Mouse (Mus musculus) gonadal fat pad, adult 2 months (tissue): Measurements from ENCODE around the gene Slc1a1. TPM values are rescaled to one million over a fixed set of nuclear protein-coding genes. Genes with fewer than 3 reads are reported as not detected.

Experiments used
- DNase-seq: peaks from one replicate; pipeline ENCODE4 v3.0.0-alpha.2; 2012; ENCODE audit warnings: low read depth
- polyA plus RNA-seq: library from polyadenylated mRNA; depleted of rRNA; stranded (reverse); fragments of >200 nt; gene quantifications from 2 replicates; pipeline ENCODE4 v1.2.3, GENCODE M21; 2012

The Slc1a1 gene
- polyA plus RNA-seq, 1 experiment: 123 TPM

- no peak for DNase-seq
Observed at GRCm38 (mm10) chr19:28852001-28852400, 17.2 kb downstream of the Slc1a1 start.

DNA sequence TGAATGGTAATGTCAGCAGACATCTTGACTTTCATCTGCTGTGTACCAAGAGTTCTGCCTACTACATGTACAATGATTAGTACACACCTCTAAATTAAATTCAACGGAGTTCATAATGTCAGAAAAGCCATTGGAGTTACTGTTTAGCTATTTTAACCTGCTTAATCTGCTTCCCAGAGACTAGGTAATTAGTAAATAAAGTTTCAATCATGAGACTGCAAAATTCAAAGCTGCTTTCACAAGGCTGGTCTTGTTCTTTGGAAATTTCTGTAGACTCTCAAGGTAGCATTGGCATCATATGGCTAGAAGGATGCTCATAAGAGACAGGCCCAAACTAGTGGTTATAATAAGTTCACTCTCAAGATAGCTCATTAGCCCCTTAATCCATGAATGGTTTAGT is 20.0 kb downstream of the Slc1a1 start:
- no peak for DNase-seq

DNA sequence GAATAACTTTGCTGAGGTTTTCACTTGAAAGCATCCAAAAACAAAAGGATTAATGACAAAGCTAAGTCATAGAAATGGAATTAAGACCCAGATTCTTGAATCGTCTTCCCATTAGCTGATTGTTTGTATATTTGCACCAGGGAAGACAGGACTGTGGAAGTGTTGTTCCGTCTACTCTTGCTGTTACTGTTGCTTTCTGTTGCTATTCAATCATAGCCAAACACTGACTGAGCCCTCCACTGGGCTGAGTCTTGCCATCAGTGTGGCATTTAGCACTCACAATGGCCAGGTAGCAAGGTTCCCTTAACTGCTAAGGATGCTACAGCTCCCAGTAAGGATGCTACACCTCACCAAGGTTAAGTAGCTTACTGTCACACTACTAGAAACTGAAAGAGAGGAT is 25.4 kb downstream of the Slc1a1 start:
- DNase-seq: no peak

GRCm38 (mm10) chr19:28863626-28864025 is 28.8 kb downstream of the Slc1a1 start:
- DNase-seq: no peak

- DNase-seq: no peak
Observed at GRCm38 (mm10) chr19:28864981-28865380, 30.1 kb downstream of the Slc1a1 start.

GRCm38 (mm10) chr19:28865501-28865900 is 30.7 kb downstream of the Slc1a1 start:
- no peak for DNase-seq

- no peak for DNase-seq
Observed at GRCm38 (mm10) chr19:28869251-28869855, 34.5 kb downstream of the Slc1a1 start.

GRCm38 (mm10) chr19:28870351-28870750 is 35.5 kb downstream of the Slc1a1 start:
- DNase-seq: no peak

GRCm38 (mm10) chr19:28879476-28879875 is 44.6 kb downstream of the Slc1a1 start:
- DNase-seq: peak; percentile 38

GRCm38 (mm10) chr19:28883126-28883525 is 48.3 kb downstream of the Slc1a1 start:
- DNase-seq: no peak

DNA sequence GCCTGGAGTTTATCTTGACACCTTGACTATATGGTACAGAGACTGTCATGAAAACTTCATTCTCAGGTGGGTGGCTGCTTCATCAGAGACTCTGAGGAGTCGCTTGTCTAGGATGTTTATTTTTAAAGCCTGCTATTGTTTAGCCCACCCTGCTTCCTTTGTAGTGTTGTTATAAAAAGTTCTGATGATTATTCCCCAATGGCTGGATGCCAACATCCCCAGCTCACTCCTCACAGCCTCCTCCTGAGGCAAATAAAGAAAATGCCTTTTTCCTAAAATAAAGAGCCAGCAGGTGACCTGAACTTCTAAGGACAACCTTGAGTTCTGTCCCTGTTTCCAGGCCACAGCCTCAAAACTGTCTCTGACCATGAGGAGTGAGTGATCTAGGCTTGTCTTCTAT is 53.6 kb downstream of the Slc1a1 start:
- no peak for DNase-seq

GRCm38 (mm10) chr19:28889251-28889650 is 54.4 kb downstream of the Slc1a1 start:
- no peak for DNase-seq

GRCm38 (mm10) chr19:28891238-28891637 is 56.4 kb downstream of the Slc1a1 start:
- no peak for DNase-seq

- DNase-seq: no peak
Observed at GRCm38 (mm10) chr19:28891864-28892263, 57.0 kb downstream of the Slc1a1 start.

DNA sequence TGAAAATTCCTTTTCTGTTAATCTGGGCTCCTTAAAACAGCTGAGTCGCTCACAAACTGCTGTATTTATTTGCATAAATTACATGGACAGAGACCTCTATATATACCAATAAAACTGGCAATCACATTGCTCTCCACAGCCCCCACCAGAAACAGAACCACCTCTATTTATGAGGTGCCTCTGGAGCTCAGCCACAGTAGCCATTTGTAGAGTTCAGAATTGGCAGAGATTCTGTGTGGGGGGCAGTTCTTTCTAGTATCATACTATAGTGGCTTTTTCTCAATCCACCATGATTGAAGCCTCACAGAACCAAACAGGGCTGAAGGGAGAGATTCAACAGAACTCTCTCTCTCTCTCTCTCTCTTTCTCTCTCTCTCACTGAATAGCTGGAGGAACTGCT is 61.8 kb downstream of the Slc1a1 start:
- DNase-seq: no peak

DNA sequence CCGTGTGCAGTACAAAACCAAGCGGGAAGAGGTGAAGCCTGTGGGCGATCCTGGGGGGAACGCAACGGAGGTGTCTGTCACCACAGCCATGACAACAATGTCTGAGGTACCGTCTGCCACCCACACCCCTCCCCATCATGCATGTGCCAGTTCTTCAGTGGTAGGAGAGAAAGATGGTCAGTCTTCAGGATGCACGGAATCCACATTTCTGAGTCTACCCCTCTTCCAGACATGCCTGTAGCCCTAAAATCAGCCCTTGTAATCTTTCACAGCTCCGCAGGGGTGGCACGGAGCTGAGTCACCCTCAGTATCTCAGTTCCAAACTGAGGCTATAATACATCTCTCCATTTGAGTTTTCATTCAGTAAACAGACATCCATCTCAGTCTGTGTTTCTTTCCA is 62.6 kb downstream of the Slc1a1 start:
- no peak for DNase-seq

DNA sequence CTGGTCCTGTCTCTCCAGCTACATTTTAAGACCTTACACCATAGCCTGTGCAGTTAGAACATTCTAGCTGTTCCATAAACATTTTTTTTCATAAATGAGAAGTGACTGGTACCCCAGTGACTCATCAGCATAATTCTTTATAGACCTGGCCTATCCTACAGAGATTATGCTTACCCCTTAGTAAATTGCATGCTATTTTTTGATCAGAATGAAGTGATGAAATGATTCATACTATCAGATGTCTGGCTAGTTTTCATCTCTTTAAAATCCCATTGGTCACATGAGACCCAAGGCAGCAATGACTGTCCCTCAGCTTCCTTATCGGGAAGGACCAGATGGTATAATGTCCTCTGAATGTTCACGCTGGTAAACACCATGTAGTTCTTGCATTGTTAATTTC is 65.9 kb downstream of the Slc1a1 start:
- no peak for DNase-seq

- no peak for DNase-seq
Observed at GRCm38 (mm10) chr19:28902111-28902510, 67.3 kb downstream of the Slc1a1 start.

- peak; percentile 55 for DNase-seq
Observed at GRCm38 (mm10) chr19:28902806-28903205, 68.0 kb downstream of the Slc1a1 start.

DNA sequence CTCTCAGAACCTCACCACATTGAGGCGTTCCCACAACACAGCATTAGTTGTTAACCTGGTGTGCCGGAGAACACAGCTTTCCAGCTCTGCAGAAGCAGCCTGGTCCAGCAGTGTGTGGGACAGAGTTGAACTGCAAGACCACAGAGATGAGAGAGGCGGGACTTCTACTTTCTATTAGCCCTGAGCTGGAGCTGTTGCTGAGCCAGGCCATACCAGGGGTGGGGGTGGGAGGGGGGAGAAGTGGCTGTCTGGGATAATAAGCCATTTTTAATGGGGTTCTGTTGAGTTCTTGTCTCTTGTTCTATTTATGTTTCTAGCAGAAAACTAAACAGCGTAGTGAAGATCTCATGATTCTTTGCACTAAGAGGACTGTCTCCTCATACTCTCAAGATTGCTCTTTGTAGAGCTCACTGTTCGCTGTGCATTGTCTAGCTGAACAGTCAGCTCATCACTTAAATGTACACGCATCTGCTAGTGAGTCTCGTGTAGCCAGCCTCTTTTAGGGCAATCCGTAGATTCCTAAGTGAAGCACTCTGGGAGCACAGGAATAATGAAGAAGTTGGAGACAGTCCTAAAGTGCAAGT is 68.8 kb downstream of the Slc1a1 start:
- no peak for DNase-seq

DNA sequence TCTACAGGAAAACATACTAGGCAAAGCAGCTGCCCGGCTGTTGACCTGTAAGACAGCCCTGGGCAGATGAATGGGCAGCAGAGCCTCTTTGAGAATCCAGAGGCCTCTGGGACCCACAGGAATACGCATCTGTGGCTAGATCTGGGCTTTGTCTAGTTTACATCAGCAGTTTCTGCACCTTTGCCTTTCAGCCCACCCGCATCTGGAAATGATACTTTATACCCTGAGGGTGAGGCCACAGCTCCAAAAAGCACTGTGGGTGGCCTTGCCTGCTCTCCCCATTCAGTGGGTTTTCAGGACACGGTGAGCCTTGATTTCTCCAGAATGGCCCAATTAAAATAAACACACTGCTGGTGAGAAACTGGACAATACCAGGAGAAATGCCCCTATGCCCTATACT is 73.3 kb downstream of the Slc1a1 start:
- DNase-seq: no peak

GRCm38 (mm10) chr19:28908693-28909092 is 73.8 kb downstream of the Slc1a1 start:
- DNase-seq: peak; percentile 17

- DNase-seq: no peak
Observed at GRCm38 (mm10) chr19:28914598-28914997, 79.7 kb downstream of the Slc1a1 start.
